Mouse (Mus musculus) CH12.LX (cell line): ENCODE data around the gene Vstm2b.

Source experiments
- CTCF ChIP-seq, 2 experiments: IDR thresholded peaks in 1 of 2; conservative IDR thresholded peaks in 1 of 2; 2 replicates each; pipeline ENCODE4 v1.5.1; 2011 to 2012; ENCODE audit warnings: low read depth in 2 of 2, low read length in 2 of 2, improper control_type of control experiment in 1 of 2, inconsistent platforms in 1 of 2, mild to moderate bottlenecking in 1 of 2, moderate library complexity in 1 of 2
- EP300 ChIP-seq: IDR thresholded peaks from 2 replicates; pipeline ENCODE4 v1.6.1; 2011; ENCODE audit warnings: low read length, improper control_type of control experiment
- ETS1 ChIP-seq: conservative IDR thresholded peaks from 2 replicates; pipeline ENCODE4 v1.6.1; 2012; ENCODE audit warnings: low read depth, mild to moderate bottlenecking, inconsistent platforms, low read length, improper control_type of control experiment, moderate library complexity
- HCFC1 ChIP-seq: IDR thresholded peaks from 2 replicates; pipeline ENCODE4 v1.6.1; 2012; ENCODE audit warnings: low read depth, mild to moderate bottlenecking, inconsistent platforms, low read length, improper control_type of control experiment
- JUN ChIP-seq: IDR thresholded peaks from 2 replicates; pipeline ENCODE4 v1.6.1; 2011; ENCODE audit warnings: low read depth, mild to moderate bottlenecking, low read length, improper control_type of control experiment, moderate library complexity; ENCODE audit not compliant: insufficient read depth
- JUND ChIP-seq: conservative IDR thresholded peaks from 2 replicates; pipeline ENCODE4 v1.6.1; 2011; ENCODE audit warnings: low read depth, low read length, improper control_type of control experiment
- MAFK ChIP-seq: IDR thresholded peaks from 2 replicates; pipeline ENCODE4 v1.6.1; 2011; ENCODE audit warnings: low read length, improper control_type of control experiment; ENCODE audit not compliant: insufficient replicate concordance
- MAZ ChIP-seq: IDR thresholded peaks from 2 replicates; pipeline ENCODE4 v1.6.1; 2012; ENCODE audit warnings: low read depth, mild to moderate bottlenecking, inconsistent platforms, low read length, improper control_type of control experiment, moderate library complexity
- MXI1 ChIP-seq: IDR thresholded peaks from 2 replicates; pipeline ENCODE4 v1.6.1; 2011; ENCODE audit warnings: mild to moderate bottlenecking, low read depth, low read length, improper control_type of control experiment
- POLR2A ChIP-seq: IDR thresholded peaks from 2 replicates; pipeline ENCODE4 v1.6.1; 2011; ENCODE audit warnings: low read depth, mild to moderate bottlenecking, improper control_type of control experiment, low read length
- ZC3H11A ChIP-seq: IDR thresholded peaks from 2 replicates; pipeline ENCODE4 v1.6.1; 2012; ENCODE audit warnings: low read depth, mild to moderate bottlenecking, inconsistent platforms, low read length, improper control_type of control experiment
- ZKSCAN1 ChIP-seq: IDR thresholded peaks from 2 replicates; pipeline ENCODE4 v1.6.1; 2012; ENCODE audit warnings: low read depth, inconsistent platforms, low read length, improper control_type of control experiment, borderline replicate concordance
- ZMIZ1 ChIP-seq: IDR thresholded peaks from 2 replicates; pipeline ENCODE4 v1.6.1; 2012; ENCODE audit warnings: low read depth, mild to moderate bottlenecking, inconsistent platforms, low read length, improper control_type of control experiment
- ZNF384 ChIP-seq: IDR thresholded peaks from 2 replicates; pipeline ENCODE4 v1.6.1; 2012; ENCODE audit warnings: low read depth, low read length, improper control_type of control experiment, inconsistent platforms

GRCm38 (mm10) chr7:40902506-40902905, 4.4 kb downstream of the Vstm2b start:
- TF ChIP-seq ZC3H11A (no peak), POLR2A (no peak), CTCF (conservative IDR thresholded peaks at IDR 0.05 in 1 of 2, IDR thresholded peaks at IDR 0.05 in 1 of 2; ENCODE audit: low read depth in 2 of 2, low read length in 2 of 2) (no peak), HCFC1 (no peak), ZKSCAN1 (no peak), MXI1 (no peak), ZNF384 (no peak), ETS1 (no peak), MAFK (no peak), JUND (no peak), EP300 (no peak), ZMIZ1 (no peak), MAZ (no peak), JUN (no peak)
